Mouse (Mus musculus): Measurements from ENCODE around the gene Fth1. TPM values are rescaled to one million over a fixed set of nuclear protein-coding genes. Genes with fewer than 3 reads are reported as not detected.
A peak's percentile ranks its signal among the peaks of the same experiment; 100 is the strongest.

The Fth1 gene
- total and polyA plus RNA-seq, 3 experiments = 303 to 2,849 (median 317) TPM

DNA sequence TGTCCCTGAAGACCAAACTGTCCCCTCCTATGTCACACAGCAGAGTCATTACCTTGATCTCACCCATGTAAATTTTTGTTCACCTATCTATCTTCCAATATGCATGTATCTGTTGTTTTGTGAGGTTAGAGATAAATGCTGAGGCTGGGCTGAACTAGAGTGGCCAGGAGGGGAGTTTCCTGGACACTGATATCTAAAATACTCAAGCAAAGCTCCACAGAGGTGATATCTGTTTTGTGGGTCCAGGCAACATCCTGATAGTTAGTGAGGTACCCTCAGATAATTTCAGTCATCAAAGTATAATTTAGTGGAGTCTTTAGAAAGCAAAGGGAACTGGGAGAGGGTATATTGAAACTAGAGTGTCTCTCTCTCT lies 9.5 kb downstream of the Fth1 start:
- H3K27me3 ChIP-seq (replicated peaks) = no peaks in the 10 kb centered on the region
- H3K36me3 ChIP-seq (replicated peaks in 1 of 2; ENCODE audit: control insufficient read depth in 1 of 2, insufficient read depth in 1 of 2, low read length in 1 of 2) = peaks cover 11 to 19% of the 10 kb centered on the region in 2 experiments
- no peaks in the 10 kb centered on the region for H3K9me3 ChIP-seq (replicated peaks; ENCODE audit: low read length)
- H3K79me2 ChIP-seq (replicated peaks; ENCODE audit: control insufficient read depth, extremely low read depth, insufficient read depth, poor library complexity, severe bottlenecking) = no peaks in the 10 kb centered on the region
- H3K4me2 ChIP-seq (ENCODE audit: insufficient read depth, low read depth, poor library complexity, severe bottlenecking) = no peak overlapping the region
- H3K27ac ChIP-seq (ENCODE audit: insufficient read depth, low read depth) = no peak overlapping the region
- no peak for DNase-seq (ENCODE audit: extremely low read depth)
- TF ChIP-seq MXI1 (IDR thresholded peaks at IDR 0.05; ENCODE audit: low read depth, low read length) (no peak), ZKSCAN1 (IDR thresholded peaks at IDR 0.05; ENCODE audit: borderline replicate concordance, low read depth, low read length) (no peak), NRF1 (IDR thresholded peaks at IDR 0.05; ENCODE audit: low read depth, low read length) (no peak), MAZ (IDR thresholded peaks at IDR 0.05; ENCODE audit: low read depth, low read length) (no peak), MYC (IDR thresholded peaks at IDR 0.05; ENCODE audit: low read depth, low read length) (no peak), JUN (IDR thresholded peaks at IDR 0.05; ENCODE audit: insufficient read depth, low read depth, low read length) (no peak), ZC3H11A (IDR thresholded peaks at IDR 0.05; ENCODE audit: low read depth, low read length) (no peak), PAX5 (IDR thresholded peaks at IDR 0.05; ENCODE audit: low read length) (no peak), TBP (conservative IDR thresholded peaks at IDR 0.05; ENCODE audit: low read depth, low read length) (no peak), CHD2 (IDR thresholded peaks at IDR 0.05; ENCODE audit: low read length) (no peak), CTCF (conservative IDR thresholded peaks at IDR 0.05 in 1 of 2, IDR thresholded peaks at IDR 0.05 in 1 of 2; ENCODE audit: low read depth in 2 of 2, low read length in 2 of 2) (no peak), MAFK (IDR thresholded peaks at IDR 0.05; ENCODE audit: insufficient replicate concordance, low read length) (no peak), NELFE (IDR thresholded peaks at IDR 0.05; ENCODE audit: low read depth, low read length) (no peak), ETS1 (conservative IDR thresholded peaks at IDR 0.05; ENCODE audit: low read depth, low read length) (no peak), ZMIZ1 (IDR thresholded peaks at IDR 0.05; ENCODE audit: low read depth, low read length) (no peak), POLR2A (IDR thresholded peaks at IDR 0.05; ENCODE audit: low read depth, low read length) (no peak), BHLHE40 (IDR thresholded peaks at IDR 0.05; ENCODE audit: low read depth, low read length) (no peak), MEF2A (IDR thresholded peaks at IDR 0.05; ENCODE audit: borderline replicate concordance, low read depth, low read length) (no peak), JUND (conservative IDR thresholded peaks at IDR 0.05; ENCODE audit: low read depth, low read length) (no peak)
- in situ Hi-C loops (cut with MboI; ENCODE audit: low pct_ligation_motif_present, low pct_unique_long_range_greater_than_20kb, low sequenced_read_pairs) (loop anchor here (5.0 kb wide), 1 partner anchor 42 kb away; no protein-coding TSS in a partner anchor), dilution Hi-C loops (cut with MboI; ENCODE audit: extremely low pct_ligation_motif_present, extremely low pct_unique_long_range_greater_than_20kb, low sequenced_read_pairs) (no loop called here)
- H3K4me1 ChIP-seq (ENCODE audit: control insufficient read depth in 1 of 2, insufficient read depth in 2 of 2) = peaks cover 10 to 56% of the 10 kb centered on the region in 2 experiments
- no peak overlapping the region for H3K4me3 ChIP-seq (replicated peaks in 1 of 3; ENCODE audit: low read depth in 2 of 3, low read length in 2 of 3, poor library complexity in 1 of 3)
- H3K9ac ChIP-seq (ENCODE audit: insufficient read depth, low read depth) = no peak overlapping the region

DNA sequence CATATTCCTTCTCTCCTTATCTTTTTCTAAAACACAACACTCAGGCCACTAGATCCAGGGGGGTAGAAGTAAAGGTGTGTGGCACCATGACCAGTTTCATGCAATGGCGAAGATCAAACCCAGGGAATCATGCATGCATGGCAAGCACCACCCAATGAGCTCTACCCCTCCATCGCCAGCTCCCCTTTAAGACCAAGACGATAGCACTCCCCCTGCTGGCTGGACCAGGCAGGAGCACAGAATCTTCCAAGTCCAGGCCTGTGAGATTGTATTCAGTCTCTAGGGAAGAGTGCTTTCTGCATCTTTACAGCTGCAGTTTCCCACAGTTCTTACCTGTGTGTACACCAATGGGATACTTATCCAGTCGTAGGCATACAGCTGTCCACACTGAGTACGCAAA lies 10.9 kb downstream of the Fth1 start:
- Histone ChIP-seq H3K36me3 (replicated peaks in 1 of 2; ENCODE audit: control insufficient read depth in 1 of 2, insufficient read depth in 1 of 2, low read length in 1 of 2) (peaks cover 0 to 5% of the 10 kb centered on the region in 2 experiments), H3K79me2 (replicated peaks; ENCODE audit: control insufficient read depth, extremely low read depth, insufficient read depth, poor library complexity, severe bottlenecking) (no peaks in the 10 kb centered on the region), H3K4me3 (replicated peaks in 1 of 3; ENCODE audit: low read depth in 2 of 3, low read length in 2 of 3, poor library complexity in 1 of 3) (no peak overlapping the region), H3K9me3 (replicated peaks; ENCODE audit: low read length) (no peaks in the 10 kb centered on the region), H3K4me1 (ENCODE audit: control insufficient read depth in 1 of 2, insufficient read depth in 2 of 2) (peaks cover 10 to 45% of the 10 kb centered on the region in 2 experiments), H3K4me2 (ENCODE audit: insufficient read depth, low read depth, poor library complexity, severe bottlenecking) (peak overlapping the region; percentile 50; the same call in 1 of the 2 replicates), H3K27ac (ENCODE audit: insufficient read depth, low read depth) (no peak overlapping the region), H3K27me3 (replicated peaks) (no peaks in the 10 kb centered on the region), H3K9ac (ENCODE audit: insufficient read depth, low read depth) (no peak overlapping the region)
- dilution Hi-C loops (cut with MboI; ENCODE audit: extremely low pct_ligation_motif_present, extremely low pct_unique_long_range_greater_than_20kb, low sequenced_read_pairs) = no loop called here
- DNase-seq (ENCODE audit: extremely low read depth) = peak; percentile 80
- TF ChIP-seq RAD21 (IDR thresholded peaks at IDR 0.05; ENCODE audit: low read depth, low read length) (peak; percentile 69), ZKSCAN1 (IDR thresholded peaks at IDR 0.05; ENCODE audit: borderline replicate concordance, low read depth, low read length) (no peak), ZC3H11A (IDR thresholded peaks at IDR 0.05; ENCODE audit: low read depth, low read length) (peak; percentile 44), TCF12 (IDR thresholded peaks at IDR 0.05; ENCODE audit: low read depth, low read length) (no peak), NELFE (IDR thresholded peaks at IDR 0.05; ENCODE audit: low read depth, low read length) (peak; percentile 31; the same call in 1 of the 2 replicates), CTCF (conservative IDR thresholded peaks at IDR 0.05 in 1 of 2, IDR thresholded peaks at IDR 0.05 in 1 of 2; ENCODE audit: low read depth in 2 of 2, low read length in 2 of 2) (peak; percentile 85 to 94), POLR2A (IDR thresholded peaks at IDR 0.05; ENCODE audit: low read depth, low read length) (no peak), GABPA (IDR thresholded peaks at IDR 0.05; ENCODE audit: insufficient replicate concordance, low read depth, low read length) (no peak), MAZ (IDR thresholded peaks at IDR 0.05; ENCODE audit: low read depth, low read length) (peak; percentile 77; the same call in 1 of the 2 replicates), SMC3 (IDR thresholded peaks at IDR 0.05; ENCODE audit: low read depth, low read length) (peak; percentile 97), NRF1 (IDR thresholded peaks at IDR 0.05; ENCODE audit: low read depth, low read length) (no peak), MXI1 (IDR thresholded peaks at IDR 0.05; ENCODE audit: low read depth, low read length) (0 out of 2 replicates have a peak, but pooled peaks have one; percentile 24), TBP (conservative IDR thresholded peaks at IDR 0.05; ENCODE audit: low read depth, low read length) (no peak)
- in situ Hi-C loops (cut with MboI; ENCODE audit: low pct_ligation_motif_present, low pct_unique_long_range_greater_than_20kb, low sequenced_read_pairs) = loop anchor here (5.0 kb wide), 1 partner anchor 41 kb away; no protein-coding TSS in a partner anchor

Measured in CH12.LX (cell line).